Mouse (Mus musculus) liver, postnatal 0 days (tissue): ENCODE measurements around the gene Dab2. TPM values are rescaled to one million over a fixed set of nuclear protein-coding genes. Genes with fewer than 3 reads are reported as not detected.
A peak's percentile ranks its signal among the peaks of the same experiment; 100 is the strongest.

ENCODE experiments used
- ATAC-seq: fragments of 200-750 bp; cut with Nextera tagmentation; 2 replicates; pipeline ENCODE4 v1.8.0; 2017; ENCODE audit warnings: mild to moderate bottlenecking, moderate library complexity
- DNase-seq: peaks from one replicate; pipeline ENCODE4 v3.0.0-alpha.2; 2016
- H3K27ac ChIP-seq: fragments of 300-500 bp; sonication (generic); 2 replicates; pipeline ENCODE4 v1.5.1; 2014; ENCODE audit warnings: antibody characterized with exemption, moderate library complexity, mild to moderate bottlenecking, low read depth
- H3K27me3 ChIP-seq: fragments of 300-500 bp; sonication (generic); 2 replicates; pipeline ENCODE4 v1.6.1; 2014; ENCODE audit warnings: low read length, control low read depth, mixed read lengths; ENCODE audit not compliant: insufficient read depth
- H3K36me3 ChIP-seq: fragments of 300-500 bp; sonication (generic); replicated peaks from 2 replicates; pipeline ENCODE4 v1.6.1; 2014; ENCODE audit warnings: mild to moderate bottlenecking, control low read depth, low read length, moderate library complexity, mixed read lengths; ENCODE audit not compliant: insufficient read depth
- H3K4me1 ChIP-seq: fragments of 300-500 bp; sonication (generic); 2 replicates; pipeline ENCODE4 v1.6.1; 2014; ENCODE audit warnings: antibody characterized with exemption, mild to moderate bottlenecking, control low read depth; ENCODE audit not compliant: insufficient read depth
- H3K4me2 ChIP-seq: fragments of 300-500 bp; sonication (generic); 2 replicates; pipeline ENCODE4 v1.6.1; 2014; ENCODE audit warnings: low read depth, mild to moderate bottlenecking, low read length, moderate library complexity, mixed read lengths
- H3K4me3 ChIP-seq: fragments of 300-500 bp; sonication (generic); 2 replicates; pipeline ENCODE4 v1.5.1; 2014; ENCODE audit warnings: low read depth, low read length
- H3K9ac ChIP-seq: fragments of 300-500 bp; sonication (generic); replicated peaks from 2 replicates; pipeline ENCODE4 v1.6.1; 2014; ENCODE audit warnings: mild to moderate bottlenecking, moderate library complexity
- H3K9me3 ChIP-seq: fragments of 300-500 bp; sonication (generic); 2 replicates; pipeline ENCODE4 v1.6.1; 2016; ENCODE audit warnings: mild to moderate bottlenecking, control low read depth, low read length, mixed read lengths
- CTCF ChIP-seq: sonication (generic); IDR thresholded peaks from 2 replicates; pipeline ENCODE4 v1.5.1; 2016; ENCODE audit warnings: antibody characterized with exemption, low read depth
- EP300 ChIP-seq: IDR thresholded peaks from 2 replicates; pipeline ENCODE4 v1.6.1; 2016; ENCODE audit warnings: antibody characterized with exemption, low read depth, mild to moderate bottlenecking
- WGBS: fragments of 180-500 bp; shearing (Covaris S2); extraction: QIAGEN DNeasy Blood & Tissue Kit; methylation state at CpG from one replicate; pipeline ENCODE4 v1.1.7; 2014; ENCODE audit not compliant: insufficient replicate concordance; 5-methylcytosine and 5-hydroxymethylcytosine counted together
- polyA plus RNA-seq: library from polyadenylated mRNA; unstranded; fragments of >200 nt; fragmentation: Nextera tagmentation; extraction: Ambion mirVana; gene quantifications from 2 replicates; pipeline ENCODE4 v1.2.1, GENCODE M21; 2015

The Dab2 gene
- polyA plus RNA-seq, 1 experiment from 2014 or later, result 10.8 TPM

GRCm38 (mm10) chr15:6406771-6407170 is 107.2 kb downstream of the Dab2 start:
- TF ChIP-seq EP300, result no peak
- no peak for TF ChIP-seq CTCF
- H3K27me3 ChIP-seq, result no peaks in the 10 kb centered on the region

DNA sequence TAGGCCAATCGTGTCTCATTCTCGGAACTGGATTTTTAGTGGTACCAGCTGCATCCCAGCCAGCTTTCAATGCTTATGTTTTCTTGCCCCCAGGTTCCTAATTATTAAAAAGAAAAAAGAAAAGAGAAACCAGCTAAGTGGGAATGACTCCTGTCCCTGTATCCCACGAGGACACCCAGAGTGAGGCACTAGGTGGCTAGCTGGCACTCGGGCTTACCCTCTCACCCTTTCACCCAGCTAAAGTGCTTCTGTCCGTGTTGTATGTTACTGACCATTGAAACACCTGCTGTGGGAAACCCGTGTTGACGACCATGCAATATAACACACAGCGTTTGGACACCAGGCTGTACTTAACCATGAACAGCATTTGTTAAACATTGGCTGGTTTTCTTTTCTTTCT is 109.4 kb downstream of the Dab2 start:
- no peak for ATAC-seq
- Histone ChIP-seq H3K4me1 (no peaks in the 10 kb centered on the region), H3K4me2 (no peak overlapping the region), H3K36me3 (no peaks in the 10 kb centered on the region), H3K27me3 (no peaks in the 10 kb centered on the region), H3K9ac (no peak overlapping the region), H3K27ac (no peak overlapping the region), H3K9me3 (no peaks in the 10 kb centered on the region), H3K4me3 (no peak overlapping the region)
- 76% methylated on average over 8 of the region's 8 CpGs for WGBS
- DNase-seq, result no peak
- TF ChIP-seq CTCF (no peak), EP300 (no peak)

More at GRCm38 (mm10) chr15:6406771-6407170, 107.2 kb downstream of the Dab2 start:
- Histone ChIP-seq H3K4me2 (no peak overlapping the region), H3K27ac (no peak overlapping the region), H3K9ac (no peak overlapping the region), H3K9me3 (no peaks in the 10 kb centered on the region), H3K4me3 (no peak overlapping the region), H3K4me1 (no peaks in the 10 kb centered on the region), H3K36me3 (no peaks in the 10 kb centered on the region)
- no peak for ATAC-seq
- no peak for DNase-seq
- 75% methylated on average over 6 of the region's 6 CpGs for WGBS

- Histone ChIP-seq H3K4me3 (no peak overlapping the region), H3K27me3 (no peaks in the 10 kb centered on the region), H3K27ac (no peak overlapping the region), H3K9me3 (no peaks in the 10 kb centered on the region), H3K4me1 (no peaks in the 10 kb centered on the region), H3K36me3 (no peaks in the 10 kb centered on the region), H3K4me2 (no peak overlapping the region), H3K9ac (no peak overlapping the region)
- ATAC-seq (no peak), DNase-seq (no peak)
- 67% methylated on average over 3 of the region's 3 CpGs for WGBS
- no peak for TF ChIP-seq EP300
- TF ChIP-seq CTCF, result no peak
Measured at GRCm38 (mm10) chr15:6410161-6410560, 110.6 kb downstream of the Dab2 start.

GRCm38 (mm10) chr15:6411334-6411733 is 111.7 kb downstream of the Dab2 start:
- Histone ChIP-seq H3K27ac (0 out of 2 replicates have a peak overlapping the region, but pooled peaks have one; percentile 12), H3K9me3 (no peaks in the 10 kb centered on the region), H3K36me3 (no peaks in the 10 kb centered on the region), H3K4me3 (no peak overlapping the region), H3K4me2 (no peak overlapping the region), H3K4me1 (no peaks in the 10 kb centered on the region), H3K27me3 (no peaks in the 10 kb centered on the region), H3K9ac (no peak overlapping the region)
- WGBS, result 57% methylated on average over 6 of the region's 6 CpGs
- ATAC-seq, result peak; percentile 38; the same call in 1 of the 2 replicates
- DNase-seq, result no peak
- TF ChIP-seq EP300 (peak; percentile 62; the same call in 1 of the 2 replicates), CTCF (no peak)

- H3K27ac ChIP-seq, result no peak overlapping the region
- H3K36me3 ChIP-seq, result no peaks in the 10 kb centered on the region
- ATAC-seq (no peak), DNase-seq (no peak)
- no peak overlapping the region for H3K9ac ChIP-seq
- TF ChIP-seq EP300 (no peak), CTCF (no peak)
- no peak overlapping the region for H3K4me3 ChIP-seq
- 51% methylated on average over 5 of the region's 5 CpGs for WGBS
- no peak overlapping the region for H3K4me2 ChIP-seq
- no peaks in the 10 kb centered on the region for H3K9me3 ChIP-seq
- H3K27me3 ChIP-seq, result no peaks in the 10 kb centered on the region
- H3K4me1 ChIP-seq, result no peaks in the 10 kb centered on the region
Measured at GRCm38 (mm10) chr15:6415317-6415716, 115.7 kb downstream of the Dab2 start.

- H3K27ac ChIP-seq, result no peak overlapping the region
Measured at GRCm38 (mm10) chr15:6431777-6432176, 132.2 kb downstream of the Dab2 start.

GRCm38 (mm10) chr15:6432411-6432810 is 132.8 kb downstream of the Dab2 start:
- Histone ChIP-seq H3K36me3 (no peaks in the 10 kb centered on the region), H3K27me3 (no peaks in the 10 kb centered on the region), H3K27ac (no peak overlapping the region), H3K9ac (no peak overlapping the region), H3K9me3 (no peaks in the 10 kb centered on the region), H3K4me1 (no peaks in the 10 kb centered on the region), H3K4me2 (no peak overlapping the region), H3K4me3 (no peak overlapping the region)
- ATAC-seq (no peak), DNase-seq (no peak)
- 89% methylated on average over 7 of the region's 7 CpGs for WGBS
- no peak for TF ChIP-seq CTCF
- TF ChIP-seq EP300, result no peak

More at GRCm38 (mm10) chr15:6431777-6432176, 132.2 kb downstream of the Dab2 start:
- TF ChIP-seq CTCF (no peak), EP300 (no peak)
- no peak overlapping the region for H3K4me2 ChIP-seq
- H3K4me1 ChIP-seq, result no peaks in the 10 kb centered on the region
- ATAC-seq (no peak), DNase-seq (no peak)
- no peaks in the 10 kb centered on the region for H3K9me3 ChIP-seq
- no peak overlapping the region for H3K9ac ChIP-seq
- WGBS, result 81% methylated on average over 7 of the region's 7 CpGs
- H3K4me3 ChIP-seq, result no peak overlapping the region
- H3K27me3 ChIP-seq, result no peaks in the 10 kb centered on the region
- no peaks in the 10 kb centered on the region for H3K36me3 ChIP-seq
